Mouse (Mus musculus) splenic B cell, adult 2 months (primary cell): ENCODE measurements around the gene Gm20388.
A peak's percentile ranks its signal among the peaks of the same experiment; 100 is the strongest.

Experiments
- DNase-seq: peaks from one replicate; pipeline ENCODE4 v3.0.0-alpha.2; 2011; ENCODE audit warnings: low read depth, low spot score
- H3K27me3 ChIP-seq: 2 replicates; pipeline ENCODE4 v1.6.1; 2012; ENCODE audit warnings: mild to moderate bottlenecking, low read length, moderate library complexity, mixed read lengths; ENCODE audit not compliant: control insufficient read depth, poor library complexity, insufficient read depth, severe bottlenecking
- H3K36me3 ChIP-seq: 2 replicates; pipeline ENCODE4 v1.6.1; 2012; ENCODE audit warnings: mild to moderate bottlenecking, low read length, moderate library complexity, mixed read lengths; ENCODE audit not compliant: control insufficient read depth, poor library complexity, insufficient read depth, severe bottlenecking

Gm20388 gene

DNA sequence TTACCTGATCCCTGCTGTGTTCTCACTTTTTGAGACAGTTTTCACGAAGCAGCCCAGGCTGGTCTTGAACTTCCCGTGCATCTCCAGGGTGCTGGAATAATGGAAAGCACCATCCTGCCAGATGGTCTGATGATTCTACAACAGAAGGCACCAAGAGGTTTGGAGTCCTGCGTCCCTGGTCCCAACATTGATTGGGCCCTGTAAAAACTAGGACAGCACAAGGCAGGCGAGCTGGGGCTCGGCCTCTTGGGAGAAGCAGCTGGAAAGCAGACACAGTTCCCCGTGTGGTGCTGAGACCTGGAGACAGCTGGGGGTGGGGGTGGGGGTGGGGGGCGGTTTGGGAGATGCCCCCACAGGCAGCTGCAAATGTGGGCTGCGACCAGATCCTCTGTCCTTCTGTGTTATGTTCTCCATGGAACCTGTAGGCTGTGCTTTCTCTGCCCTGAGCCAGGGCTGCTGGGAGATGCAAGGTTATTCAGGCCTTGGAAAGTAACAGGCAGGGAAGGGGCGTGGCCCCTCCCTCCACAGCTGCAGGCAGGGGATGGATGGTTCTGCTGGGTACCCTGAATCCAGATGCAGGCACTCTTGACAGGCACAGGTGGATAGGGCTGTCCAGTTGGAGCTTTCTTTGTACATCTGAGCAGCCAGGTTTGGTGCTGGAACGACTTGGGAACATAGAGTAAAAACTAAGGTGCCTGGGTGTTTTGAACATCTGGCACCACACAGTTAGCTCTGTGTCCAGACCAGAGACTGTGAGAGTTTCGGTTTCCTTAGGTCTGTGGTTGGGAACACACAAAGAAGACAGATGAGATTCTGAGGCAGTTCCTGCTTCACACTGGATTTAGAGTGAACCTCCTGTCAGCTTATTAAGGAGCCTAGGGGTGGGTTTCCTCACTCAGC, 314.1 kb downstream of the Gm20388 start:
- no peak for DNase-seq
- Histone ChIP-seq H3K27me3 (no peaks in the 10 kb centered on the region), H3K36me3 (no peaks in the 10 kb centered on the region)

DNA sequence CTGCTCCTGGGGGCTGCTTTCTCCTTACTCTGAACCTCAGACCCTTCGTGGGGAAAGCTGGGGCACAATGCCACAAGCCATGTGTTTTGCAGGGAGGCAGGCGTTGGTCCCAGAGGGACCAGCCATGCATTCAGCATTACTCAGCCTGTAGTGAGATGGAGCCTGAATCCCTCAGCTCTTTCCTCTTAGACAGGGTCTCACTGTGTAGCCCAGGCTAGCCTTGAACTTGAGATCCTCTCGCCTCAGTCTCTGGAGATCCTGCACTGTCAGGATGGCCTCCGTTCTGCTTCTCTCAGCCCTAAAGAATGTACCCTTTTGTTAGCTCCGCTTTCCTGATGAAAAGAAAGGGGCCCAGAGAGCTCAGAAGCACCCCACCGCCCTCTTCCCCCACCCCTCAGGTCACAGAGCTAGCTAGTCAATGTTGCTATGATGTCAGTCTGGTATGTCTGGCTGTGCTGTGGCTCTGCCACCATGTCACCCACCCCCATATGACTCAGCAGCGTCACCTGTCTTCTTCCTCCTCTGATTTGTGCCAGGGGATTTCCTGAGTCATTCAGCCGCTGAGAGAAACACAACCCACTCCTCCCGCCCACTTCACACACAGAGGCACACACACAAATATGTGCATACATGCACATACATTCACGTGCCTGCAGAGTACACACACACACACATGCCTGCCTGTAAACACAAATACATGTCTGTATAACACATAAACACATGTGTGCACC, 314.9 kb downstream of the Gm20388 start:
- DNase-seq: peak; percentile 54
- no peaks in the 10 kb centered on the region for H3K36me3 ChIP-seq
- no peaks in the 10 kb centered on the region for H3K27me3 ChIP-seq

DNA sequence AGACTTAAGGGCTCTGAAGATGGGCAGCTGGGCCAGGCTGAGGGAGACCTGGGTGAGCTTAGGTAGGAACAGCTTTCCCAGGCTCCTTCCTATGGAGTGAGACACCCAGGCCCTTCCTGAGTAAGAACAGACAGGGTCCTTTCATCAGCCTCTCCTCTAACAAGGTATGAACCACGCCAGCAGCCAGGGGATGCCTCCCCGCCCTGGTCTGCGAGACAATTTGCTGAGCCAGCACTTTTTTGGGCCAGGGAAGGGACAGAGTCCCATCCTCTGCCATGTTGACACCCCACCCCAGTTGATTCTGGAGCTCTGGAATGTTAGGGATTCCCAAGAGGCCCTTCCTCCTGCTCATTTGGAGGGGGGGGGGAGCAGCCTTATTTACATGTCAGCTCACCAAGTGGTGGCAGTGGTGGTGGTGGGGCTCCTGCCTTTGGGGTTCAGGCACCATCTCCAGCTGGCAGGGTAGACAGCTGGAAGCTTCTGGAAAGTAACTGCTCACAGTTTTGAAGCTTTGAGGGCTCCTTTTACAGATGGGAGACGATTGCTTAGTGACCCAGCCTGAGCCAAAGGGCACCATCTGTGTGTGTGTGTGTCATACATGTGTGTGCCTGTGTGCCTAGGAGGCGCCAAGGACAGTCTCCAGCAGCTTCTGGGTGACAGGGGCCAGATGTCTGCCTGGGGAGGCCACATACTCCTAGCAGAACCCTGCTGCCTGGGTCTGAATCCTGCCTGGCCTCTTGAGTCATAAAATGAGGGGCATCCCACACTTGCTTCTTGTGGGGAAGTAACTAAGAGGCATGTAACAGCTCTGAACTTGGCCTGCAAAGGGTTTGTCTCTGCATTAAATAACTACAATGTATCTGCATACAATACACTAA, 316.3 kb downstream of the Gm20388 start:
- Histone ChIP-seq H3K36me3 (no peaks in the 10 kb centered on the region), H3K27me3 (no peaks in the 10 kb centered on the region)
- DNase-seq: no peak

DNA sequence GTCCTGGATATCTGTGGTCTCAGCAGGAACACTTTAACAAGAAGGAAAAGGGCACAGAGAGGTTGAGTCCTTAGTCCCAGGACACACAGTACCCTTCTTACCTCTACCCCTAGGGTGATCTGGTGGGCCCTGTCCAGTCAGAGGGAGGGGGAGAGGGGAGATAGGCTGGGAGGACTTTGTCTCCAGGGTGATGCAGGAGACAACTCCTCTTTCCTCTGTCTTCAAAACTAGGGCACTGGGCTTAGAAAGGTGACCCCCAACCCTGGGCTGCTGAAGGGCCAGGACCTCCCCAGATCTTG, 316.9 kb downstream of the Gm20388 start:
- no peaks in the 10 kb centered on the region for H3K27me3 ChIP-seq
- no peaks in the 10 kb centered on the region for H3K36me3 ChIP-seq
- no peak for DNase-seq

DNA sequence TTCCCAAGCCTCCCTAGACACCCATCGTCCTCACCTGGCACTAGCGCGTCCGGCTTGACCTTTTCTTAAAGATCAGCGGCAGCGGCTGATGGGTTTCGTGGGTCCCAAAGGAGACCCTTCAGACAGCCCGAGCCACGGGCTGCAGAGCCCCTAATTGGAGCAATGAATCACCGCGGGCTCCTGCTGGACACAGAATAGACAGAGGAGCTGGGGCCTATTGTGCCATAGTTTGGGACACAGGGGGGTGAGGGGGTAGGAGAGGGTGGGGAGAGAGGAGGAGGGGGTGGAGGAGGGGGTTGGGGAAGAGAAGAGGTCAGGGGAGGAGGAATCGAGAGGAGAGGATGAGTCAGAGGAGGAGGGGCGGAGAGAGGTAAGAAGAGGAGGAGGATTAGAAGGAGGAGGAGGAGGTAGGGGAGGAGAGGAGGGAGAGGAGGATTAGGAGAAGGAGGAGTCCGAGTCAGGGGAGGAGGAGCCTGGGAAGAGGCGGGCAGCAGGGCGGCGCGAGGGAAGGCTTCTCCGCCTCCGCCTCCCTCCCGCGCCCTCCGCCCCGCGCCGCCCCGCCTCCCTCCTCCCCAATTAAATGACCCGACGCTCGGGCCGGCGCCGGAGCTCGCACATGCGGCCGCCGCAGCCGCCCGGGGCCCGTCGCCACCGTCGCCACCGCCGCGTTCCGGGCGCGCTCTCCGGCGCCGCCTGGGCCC, 317.4 kb downstream of the Gm20388 start, which contains the start of gene Gse1:
Gene Gse1, plus strand, starts transcription at position 566 of the 701 bp plus-strand sequence.
- Histone ChIP-seq H3K36me3 (no peaks in the 10 kb centered on the region), H3K27me3 (no peaks in the 10 kb centered on the region)
- no peak for DNase-seq

DNA sequence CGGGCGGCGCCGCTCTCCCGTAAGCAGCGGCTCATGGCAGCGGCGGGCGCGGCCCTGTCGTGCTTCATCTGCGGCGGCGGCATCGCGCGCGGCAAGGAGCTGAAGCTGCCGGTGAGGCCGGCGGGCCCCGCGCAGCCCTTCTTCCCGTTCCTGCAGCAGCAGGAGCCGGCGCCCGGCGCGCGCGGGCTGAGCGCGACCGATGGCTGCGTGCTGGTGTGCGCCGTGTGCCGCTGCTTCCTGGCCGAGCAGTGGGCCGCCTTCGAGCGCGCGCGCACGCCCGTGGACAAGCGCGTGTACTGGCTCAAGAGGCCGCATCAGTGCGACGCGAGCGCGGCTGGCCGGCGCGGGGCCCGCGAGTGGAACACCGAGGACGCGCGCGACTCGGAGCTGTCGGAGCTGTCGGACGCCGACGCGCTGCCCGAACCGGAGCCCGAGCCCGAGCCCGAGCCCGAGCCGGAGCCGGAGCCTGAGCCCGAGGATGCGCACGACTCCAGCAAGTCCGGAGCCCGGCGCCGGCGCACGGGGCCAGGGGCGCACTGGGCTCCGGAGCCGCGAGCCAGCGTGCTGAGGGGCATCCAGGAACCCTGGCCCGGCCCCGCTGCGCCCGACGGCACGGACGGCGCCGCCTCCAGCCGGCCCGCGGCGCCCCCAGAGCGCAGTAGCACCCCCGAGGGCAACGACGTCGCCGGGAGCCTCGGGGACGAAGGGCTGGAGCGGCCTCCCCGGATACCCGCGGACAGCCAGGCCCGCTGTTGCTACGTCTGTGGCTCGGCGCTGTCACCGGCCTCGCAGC, 318.3 kb downstream of the Gm20388 start:
- Histone ChIP-seq H3K36me3 (no peaks in the 10 kb centered on the region), H3K27me3 (no peaks in the 10 kb centered on the region)
- peak; percentile 10 for DNase-seq

DNA sequence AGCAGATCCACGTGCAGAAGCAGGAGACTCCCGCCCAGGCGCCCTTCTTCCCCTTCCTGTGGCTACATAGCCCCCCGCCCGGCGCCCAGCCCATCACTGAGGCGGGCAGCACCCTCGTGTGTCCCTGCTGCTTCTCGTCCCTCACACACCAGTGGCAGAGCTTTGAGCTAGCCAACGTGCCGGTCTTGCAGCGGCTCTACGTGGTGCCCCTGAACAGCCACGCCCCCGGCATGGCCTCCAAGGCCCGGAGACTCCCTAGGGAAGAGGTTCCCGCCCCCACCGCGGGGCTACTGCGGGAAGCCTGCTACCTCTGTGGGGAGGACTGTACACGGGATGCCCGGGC, 318.9 kb downstream of the Gm20388 start:
- DNase-seq: no peak
- Histone ChIP-seq H3K27me3 (no peaks in the 10 kb centered on the region), H3K36me3 (no peaks in the 10 kb centered on the region)

DNA sequence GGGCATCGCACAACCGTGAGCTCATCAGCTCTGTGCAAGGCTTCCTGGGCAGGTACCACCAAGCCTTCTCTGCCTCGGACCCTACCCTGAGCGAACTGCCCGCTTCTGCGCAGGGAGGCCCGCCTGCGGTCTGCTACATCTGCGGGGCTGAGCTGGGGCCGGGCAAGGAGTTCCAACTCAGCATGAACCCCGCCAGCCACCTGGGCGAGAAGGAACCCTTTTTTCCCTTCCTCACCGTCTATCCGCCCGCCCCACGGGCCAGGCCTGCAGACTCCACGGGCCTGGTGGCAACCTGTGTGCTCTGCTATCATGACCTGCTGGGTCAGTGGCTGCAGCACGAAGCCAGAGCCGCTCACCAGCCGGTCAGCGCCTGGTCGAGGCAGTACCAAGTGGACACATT, 319.4 kb downstream of the Gm20388 start:
- Histone ChIP-seq H3K36me3 (no peaks in the 10 kb centered on the region), H3K27me3 (no peaks in the 10 kb centered on the region)
- no peak for DNase-seq

DNA sequence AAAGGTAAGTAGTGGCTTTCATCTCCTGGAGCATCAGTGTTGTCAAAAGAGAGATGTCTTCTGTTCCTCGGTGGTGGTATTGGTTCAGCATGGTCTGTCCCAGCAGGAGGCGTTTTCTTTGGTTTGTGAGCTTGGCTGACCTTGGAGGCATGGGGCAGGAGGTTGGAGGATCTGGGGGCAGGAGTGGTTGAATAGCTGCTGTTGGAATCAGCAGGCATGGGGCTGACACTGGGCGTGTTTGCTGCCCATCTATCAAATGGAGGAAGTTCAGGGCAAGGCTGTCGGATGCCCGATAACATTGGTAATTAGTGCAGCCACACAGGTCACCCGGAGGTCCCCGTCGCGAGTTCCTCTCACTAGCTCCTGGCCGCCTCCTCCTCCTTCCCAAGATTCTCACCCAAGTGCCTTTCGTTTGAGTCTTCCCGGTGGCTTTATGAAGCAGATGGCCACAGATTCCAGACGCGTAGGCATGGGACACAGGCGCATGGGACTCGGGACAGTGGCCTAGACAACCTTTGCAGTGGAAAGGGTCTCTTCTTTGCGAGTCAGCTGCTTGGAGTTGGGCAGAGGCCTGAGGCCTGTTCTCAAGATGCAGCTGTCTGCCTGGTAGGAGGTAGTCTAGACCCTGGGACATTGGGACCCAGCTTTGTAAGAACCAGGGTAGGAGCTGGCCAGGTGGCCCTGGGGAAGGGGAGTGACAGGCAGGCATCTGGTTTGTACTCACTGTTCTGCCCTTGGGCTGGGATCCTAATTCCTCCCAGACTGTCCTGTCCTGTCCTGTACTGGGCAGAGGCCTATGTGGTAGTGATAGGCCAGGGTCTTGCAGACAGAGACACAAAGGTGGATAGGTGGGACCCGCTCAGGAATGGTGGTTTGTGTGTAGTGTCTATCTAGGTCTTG, 320.3 kb downstream of the Gm20388 start:
- DNase-seq: no peak
- Histone ChIP-seq H3K36me3 (no peaks in the 10 kb centered on the region), H3K27me3 (no peaks in the 10 kb centered on the region)

DNA sequence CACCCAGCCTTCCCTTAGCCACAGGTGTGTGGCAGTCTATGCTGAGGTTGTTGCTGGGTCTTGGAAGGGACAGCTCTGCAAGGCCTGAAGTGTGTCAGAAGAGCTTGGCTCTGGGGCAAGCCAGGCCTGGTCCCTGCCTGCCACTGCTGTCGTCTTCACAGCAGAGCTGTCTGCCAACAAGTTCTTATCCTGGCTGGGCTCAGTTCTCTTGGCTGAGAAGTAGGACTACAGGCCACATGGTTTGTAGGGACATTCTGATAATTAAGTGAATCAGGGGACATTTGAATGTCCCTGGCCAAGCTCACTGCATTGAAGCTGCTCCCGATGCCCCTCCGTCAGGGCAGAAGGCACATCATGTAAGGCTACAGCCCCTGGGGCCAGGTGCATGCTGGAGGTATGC, 321.2 kb downstream of the Gm20388 start:
- DNase-seq: no peak
- H3K27me3 ChIP-seq: no peaks in the 10 kb centered on the region

DNA sequence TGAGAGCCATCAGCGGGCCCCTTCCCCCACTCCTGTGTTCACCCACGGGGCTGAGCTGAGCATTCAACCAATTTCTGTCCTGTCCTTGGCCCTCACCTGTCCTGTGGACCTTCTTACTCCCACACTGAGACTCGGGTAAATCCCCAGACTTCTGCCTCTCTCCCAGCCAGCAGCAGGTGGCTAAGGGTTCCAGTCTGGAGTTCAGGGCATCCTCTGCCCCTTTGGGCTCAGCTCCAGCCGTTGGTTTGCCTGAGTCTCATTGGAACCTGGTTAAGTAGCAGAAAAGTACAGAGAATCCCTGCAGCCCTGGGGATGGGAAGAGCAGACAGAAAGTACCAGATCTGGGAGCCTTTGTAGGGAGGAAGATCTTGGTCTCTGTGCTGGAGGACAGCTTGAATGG, 321.8 kb downstream of the Gm20388 start:
- H3K27me3 ChIP-seq: no peaks in the 10 kb centered on the region
- no peaks in the 10 kb centered on the region for H3K36me3 ChIP-seq
- no peak for DNase-seq

More for the DNA sequence above, 321.2 kb downstream of the Gm20388 start:
- no peaks in the 10 kb centered on the region for H3K36me3 ChIP-seq

DNA sequence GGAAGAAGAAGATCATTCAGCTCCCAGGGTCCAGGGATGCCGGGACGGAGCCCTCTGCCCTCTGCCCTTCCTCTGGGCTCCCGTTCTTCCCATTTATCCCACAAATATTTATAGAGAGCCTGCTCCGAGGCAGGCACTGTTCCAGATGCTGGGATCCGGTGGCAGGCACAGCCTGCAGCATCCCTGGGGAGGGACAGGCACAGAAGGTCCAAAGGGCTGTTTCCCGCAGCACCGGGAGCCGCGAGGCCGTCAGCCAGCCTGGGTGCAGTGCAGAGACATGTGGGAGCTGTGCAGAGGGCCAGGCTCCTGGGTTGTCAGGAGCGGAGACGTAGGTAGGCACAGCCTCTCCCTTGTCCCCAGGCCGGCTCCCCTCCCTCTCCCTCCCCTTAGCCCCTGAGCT, 322.3 kb downstream of the Gm20388 start:
- Histone ChIP-seq H3K36me3 (no peaks in the 10 kb centered on the region), H3K27me3 (no peaks in the 10 kb centered on the region)
- DNase-seq: no peak

DNA sequence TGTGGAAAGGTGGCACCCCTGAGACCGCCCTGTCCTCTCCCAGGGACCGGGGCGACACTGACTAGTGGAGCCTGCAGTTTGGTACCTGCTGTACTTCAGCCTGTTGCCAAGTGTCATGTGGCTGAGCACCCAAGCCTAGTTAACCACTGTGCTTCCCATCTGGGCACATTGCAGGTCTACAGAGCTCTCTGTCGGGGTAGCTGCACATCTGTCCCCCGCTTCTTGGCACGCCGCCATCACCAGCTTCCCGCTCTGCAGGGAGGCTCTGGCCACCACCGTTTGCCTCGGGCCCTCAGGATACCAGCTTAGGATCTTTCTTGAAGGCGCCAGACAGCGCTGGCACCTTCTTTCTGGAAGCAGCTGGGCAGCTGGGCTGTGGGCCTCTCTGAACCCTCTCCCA, 323.8 kb downstream of the Gm20388 start:
- H3K27me3 ChIP-seq: no peaks in the 10 kb centered on the region
- no peaks in the 10 kb centered on the region for H3K36me3 ChIP-seq
- no peak for DNase-seq
